Mouse (Mus musculus) kidney, postnatal 4 days (tissue): Measurements from ENCODE around the gene C8g.

Source experiments
- DNase-seq, 2 experiments: peaks; one replicate each; pipeline ENCODE4 v3.0.0; 2021; ENCODE audit warnings: mixed read lengths in 2 of 2

Gene C8g

DNA sequence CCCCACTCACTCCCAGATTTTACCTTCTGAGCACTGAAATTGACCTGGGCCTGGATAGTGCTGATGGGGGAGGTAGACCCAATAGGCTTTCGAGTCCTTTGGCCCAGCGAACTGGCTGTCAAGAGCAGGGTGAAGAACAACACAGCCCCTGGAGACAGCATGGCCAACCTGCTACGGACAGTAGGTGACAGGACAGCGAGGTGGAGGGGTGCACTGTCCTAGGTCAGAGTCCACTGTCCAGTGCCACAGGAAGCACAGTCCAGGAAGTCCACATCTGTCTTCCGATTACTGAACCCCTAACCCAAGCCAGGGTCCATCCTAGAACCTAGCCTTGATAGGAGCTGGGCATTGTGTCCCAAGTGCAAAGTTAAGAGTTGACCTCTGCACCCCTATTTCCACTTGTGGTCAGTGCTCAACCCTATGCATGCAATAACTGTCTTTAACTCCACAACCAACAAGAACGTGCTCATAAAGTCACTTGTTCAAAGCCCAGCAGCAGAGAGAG, 1.4 kb downstream of the C8g start:
- no peak for DNase-seq

DNA sequence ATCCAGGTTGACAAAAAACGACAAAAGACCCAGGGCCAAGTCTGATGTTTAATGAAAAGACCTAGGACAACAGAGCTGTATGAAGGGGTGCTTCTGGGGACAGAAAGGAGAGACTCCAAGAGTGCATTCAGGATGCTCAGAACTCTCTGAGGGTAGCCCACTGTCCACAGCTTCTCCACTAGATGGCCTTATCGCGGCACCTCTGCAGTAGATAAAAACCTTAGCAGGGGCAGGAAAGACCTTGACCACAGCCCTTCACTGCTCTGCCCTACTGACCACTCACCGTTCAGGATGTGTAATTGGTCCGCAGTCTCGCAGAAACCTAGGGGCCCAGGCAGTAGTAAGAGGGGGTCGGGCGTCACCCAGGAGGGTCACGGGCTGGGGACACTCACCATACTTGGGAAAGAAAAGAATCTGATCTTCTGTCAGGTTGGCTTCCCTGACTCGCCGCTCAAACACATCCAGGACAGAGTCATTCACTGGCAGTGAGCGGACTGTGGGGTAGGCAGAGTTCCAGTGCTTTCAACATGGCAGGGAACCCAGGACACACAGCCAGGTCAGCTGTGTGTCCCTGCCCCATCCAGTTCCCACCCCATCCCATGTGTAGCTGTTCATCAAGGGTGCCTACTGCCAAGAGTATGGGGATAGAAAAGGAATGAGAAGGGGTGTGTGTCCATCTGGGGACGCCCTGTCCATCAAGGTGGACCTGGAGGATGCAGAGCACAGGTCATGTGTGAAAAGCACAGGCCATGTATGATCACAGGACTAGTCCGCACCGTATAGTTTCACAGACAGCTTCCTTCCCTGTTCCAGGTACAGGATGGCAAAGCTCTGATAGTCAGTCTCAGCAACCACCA, 2.7 kb downstream of the C8g start:
- DNase-seq, result no peak

DNA sequence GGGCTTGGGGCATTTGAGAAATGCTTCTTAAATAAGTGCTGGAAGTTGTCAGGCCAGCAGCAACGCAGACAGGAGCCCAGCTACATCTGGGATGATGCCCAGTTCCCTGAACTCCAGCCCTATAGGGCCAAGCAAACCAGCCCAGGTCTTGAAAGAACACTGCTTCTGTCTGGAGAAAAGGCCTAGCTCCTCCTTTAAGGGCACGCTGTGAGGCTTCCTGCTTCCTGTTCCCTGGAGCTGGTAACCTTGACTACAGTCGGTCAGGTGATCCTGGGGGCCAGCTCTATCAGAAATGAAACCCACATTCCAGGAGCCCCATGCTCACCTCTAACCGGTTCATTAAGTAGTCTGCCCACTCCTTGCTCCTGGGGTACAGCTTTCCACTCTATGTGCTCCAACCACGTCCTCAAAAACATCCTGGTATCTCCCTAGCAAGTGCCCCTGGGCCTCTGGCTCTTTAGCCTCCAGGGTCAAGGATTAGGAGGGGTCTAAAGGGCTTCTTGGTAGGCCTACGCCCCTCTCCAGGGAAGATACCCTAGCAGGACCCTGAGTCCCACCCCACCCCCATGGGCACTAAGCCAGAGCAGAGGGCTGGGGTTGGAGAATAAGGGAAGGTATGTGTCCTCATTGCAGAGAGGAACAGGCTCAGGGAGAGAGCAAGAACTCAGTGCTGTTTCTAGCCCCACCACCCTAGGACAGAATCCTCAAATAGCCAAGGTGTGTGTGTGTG, 3.5 kb downstream of the C8g start:
- peak in 1 of 2 experiments; percentile 19 for DNase-seq

DNA sequence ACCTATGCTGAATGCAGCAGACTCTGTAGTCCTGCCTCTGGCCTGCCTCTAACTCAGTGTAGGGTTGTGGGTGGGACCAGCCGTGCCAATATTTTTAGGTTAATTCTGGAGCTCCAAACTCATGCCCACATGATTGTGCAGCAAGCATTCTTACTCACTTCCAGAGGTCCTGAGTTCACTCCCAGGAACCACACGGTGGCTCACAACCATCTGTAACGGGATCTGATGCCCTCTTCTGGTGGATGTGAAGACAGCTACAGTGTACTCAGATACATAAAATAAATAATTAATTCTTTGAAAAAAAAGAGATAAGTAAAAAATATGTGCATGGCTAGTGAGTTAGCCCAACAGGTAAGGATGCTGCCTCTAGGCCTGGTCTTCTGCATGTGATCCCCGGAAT, 5.1 kb downstream of the C8g start:
- peak in 1 of 2 experiments; percentile 47 for DNase-seq

DNA sequence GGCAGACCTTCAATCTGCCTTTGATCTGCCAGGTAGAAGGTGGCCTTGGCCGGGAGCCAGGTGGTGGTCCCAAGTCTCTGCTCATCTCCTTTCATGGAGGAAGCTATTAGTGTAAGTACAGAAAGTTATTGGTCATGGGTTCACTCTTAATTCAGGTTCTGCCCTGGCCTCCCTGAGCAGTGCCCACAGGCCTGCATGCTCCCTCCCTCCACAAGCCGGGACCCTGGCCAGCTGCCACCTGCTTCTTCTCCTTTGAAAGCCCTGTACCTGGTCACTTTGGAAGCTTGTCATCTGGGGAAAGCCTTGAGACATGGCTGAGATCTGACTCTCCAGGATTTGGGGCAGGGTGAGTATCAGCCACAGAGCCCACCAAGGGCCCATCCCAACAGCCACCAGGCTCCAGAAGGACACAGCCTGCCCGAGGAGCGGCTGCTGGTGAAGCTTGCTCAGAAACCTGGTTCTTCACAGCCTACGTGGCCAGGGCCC, 8.0 kb downstream of the C8g start, which contains the start of gene Lcn12:
TSS of gene Lcn12 (minus strand) at position 436 of the 486 bp plus-strand sequence.
- DNase-seq, result no peak

DNA sequence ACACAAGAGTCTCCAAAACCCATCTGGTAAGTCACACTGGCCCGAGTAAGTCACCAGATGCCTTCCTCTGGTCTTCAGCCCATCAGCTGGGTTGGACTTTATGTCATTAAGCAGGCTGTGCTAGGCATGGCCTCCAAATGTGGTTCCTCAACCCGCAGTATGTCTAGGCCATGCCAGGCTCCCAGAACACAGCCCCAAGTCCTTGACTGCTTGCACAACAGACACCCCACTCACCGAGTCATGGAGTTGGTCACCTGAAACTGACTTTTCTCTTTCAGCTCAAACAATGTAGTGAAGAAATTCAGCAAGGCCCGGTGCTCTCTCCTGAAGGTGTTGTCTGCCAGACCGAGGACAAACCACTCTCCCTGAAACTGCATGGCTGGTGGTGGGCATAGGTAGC, 8.5 kb downstream of the C8g start:
- no peak for DNase-seq

DNA sequence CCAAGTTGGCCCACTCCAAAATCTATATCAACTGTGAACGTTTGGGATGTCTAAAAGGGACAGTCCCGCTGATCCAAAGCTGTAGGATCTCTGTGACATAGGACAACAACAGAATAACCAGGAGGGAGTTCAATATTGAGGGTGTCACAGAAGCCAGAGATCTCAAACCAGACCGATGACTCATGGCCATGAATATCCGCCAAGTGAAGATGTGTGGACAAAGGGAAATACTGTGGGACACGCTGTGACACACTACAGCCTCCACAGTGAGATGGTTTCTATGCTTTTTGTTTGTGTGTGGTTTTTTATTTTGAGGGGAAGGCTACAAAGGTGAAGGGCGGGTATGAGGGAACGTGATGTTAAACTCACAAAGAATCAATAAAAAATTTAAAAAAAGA, 12.8 kb downstream of the C8g start:
- no peak for DNase-seq

DNA sequence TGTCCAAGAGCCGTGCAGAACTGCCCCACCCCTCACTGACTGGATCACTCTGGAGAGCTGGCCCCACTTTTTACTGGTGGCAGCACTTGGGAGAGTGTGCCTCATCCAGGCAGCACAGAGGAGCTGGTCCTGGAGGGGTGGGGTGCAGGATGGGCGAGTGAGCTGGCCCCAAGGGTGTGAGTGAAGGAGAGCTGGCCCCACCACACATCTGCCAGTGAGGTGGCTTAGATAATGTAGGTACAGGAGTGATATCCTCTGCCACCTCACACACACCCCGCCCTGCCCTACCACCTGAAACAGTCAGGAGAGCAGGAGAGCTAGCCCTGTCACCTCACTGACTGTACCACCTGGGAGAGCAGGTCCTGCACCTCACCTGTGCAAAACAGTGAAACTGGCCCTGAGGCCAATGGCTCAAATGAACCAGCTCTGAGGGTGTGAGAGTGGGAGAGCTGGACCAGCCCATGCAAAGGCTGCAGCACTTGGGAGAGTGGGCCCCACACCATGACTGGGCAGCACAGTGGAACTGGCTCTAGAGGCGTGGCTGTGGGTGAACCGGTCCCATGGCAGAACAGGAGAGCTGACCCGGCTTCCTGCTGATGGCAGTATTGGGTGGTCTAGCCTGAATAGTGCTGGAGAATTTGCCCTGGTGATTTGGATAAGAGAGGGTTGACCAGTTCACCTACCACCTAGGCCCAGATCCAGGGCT, 13.4 kb downstream of the C8g start:
- no peak for DNase-seq

DNA sequence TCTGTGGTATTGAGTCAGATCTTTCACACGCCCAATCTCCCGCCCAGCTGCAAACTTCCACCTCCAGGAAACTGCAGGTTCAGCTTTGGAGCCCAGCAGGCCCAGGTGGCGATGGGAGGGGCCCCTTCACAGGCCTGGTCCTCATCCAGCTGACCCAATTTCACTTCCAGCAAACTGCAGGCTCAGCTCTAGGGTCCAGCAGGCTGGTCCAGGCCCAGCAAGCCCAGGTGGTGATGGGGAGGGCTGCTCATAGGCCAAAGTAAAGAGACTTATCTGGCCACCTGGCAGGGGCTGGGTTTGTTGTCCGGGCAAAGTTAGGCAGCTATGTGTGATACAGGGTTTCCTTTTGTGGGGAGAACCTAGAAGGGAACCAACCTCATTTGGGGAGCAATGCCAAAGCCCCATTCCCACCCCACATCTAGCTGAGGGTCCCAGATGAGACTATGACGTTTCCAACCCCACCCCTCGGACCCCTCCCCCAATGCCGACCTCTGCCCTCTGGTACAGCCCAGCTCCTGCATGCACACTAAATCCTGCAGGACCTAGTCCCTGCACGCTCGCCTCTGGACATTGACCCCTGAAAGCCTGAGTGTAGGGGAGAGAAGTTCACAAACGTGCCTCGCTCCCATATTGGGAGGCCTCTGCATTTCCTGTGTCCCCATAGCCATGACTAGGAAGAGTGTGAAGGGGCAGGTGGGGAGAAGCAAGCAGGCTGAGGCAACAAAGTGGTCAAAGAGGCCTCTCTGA, 16.4 kb downstream of the C8g start:
- peak in 1 of 2 experiments; percentile 28 for DNase-seq

DNA sequence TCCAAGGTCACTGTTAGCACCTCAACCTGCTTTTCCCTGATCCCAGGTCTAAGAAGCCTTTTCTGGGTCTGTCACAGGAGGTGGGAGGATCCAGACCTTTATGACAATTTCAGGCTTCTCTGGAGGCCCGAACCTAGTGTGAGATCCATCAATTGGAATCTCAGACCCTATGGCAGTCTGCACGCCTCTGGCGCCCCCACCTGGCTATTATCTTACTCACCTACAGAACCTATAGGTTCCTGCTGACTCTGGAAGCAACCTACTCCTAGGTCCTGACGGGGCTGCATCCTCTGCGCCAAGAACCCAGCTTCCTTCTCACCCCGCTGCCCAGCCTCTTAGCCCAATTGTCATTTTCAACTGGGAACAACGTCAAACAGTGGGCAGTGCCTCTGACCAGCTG, 18.6 kb downstream of the C8g start:
- DNase-seq, result peak; percentile 53 to 67

DNA sequence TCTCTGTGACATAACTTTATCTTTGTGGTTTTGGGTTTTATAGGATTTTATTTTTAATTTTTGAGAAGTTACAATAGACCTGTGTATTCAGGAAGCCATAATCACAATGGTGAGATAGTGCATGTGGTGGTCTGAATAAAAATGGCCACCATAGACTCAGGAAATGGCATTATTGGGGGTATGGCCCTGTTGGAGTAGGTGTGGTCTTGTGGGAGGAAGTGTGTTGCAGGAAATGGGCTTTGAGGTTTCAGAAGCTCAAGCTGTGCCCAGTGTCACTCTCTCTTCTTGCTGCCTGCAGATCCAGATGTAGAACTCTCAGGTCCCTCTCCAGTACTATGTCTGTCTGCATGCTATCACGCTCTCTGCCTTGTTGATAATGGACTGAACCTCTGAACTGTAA, 21.0 kb downstream of the C8g start:
- DNase-seq, result no peak

DNA sequence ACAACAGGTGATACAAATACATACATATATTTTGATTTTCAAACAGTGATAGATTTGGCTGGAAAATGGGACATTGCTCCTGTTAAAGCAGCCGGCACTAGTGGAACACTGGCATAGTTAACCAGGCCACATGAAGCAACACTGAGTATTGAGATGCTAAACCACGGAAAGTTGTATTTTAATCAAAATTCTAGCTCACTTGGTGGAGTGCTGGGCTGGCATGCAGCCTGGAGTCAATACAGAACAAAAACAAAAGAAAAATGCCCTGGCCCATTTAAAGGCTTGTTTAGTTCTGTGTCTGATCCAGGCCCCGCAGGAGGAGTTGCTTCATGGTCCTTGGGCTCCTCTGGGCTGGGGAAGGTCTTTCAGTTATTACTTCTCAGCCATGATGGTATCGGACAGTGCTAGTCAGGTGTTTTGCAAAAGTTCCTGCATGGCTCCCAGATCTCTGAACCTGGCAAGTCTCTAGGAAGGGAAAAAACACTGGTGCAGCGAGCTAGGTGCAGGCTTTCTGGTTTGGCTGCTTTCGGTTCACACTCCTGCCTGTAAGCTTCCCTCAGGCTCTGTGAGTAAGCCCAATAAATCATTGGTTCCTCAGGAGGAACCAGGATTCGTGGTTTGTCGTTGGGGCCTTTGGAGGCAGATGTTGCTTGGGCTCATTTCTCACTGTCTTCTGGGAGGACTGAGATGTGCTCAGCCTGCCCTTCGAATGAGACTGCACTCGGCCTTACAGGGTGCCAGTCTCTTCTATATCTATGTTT, 21.8 kb downstream of the C8g start:
- DNase-seq, result no peak

DNA sequence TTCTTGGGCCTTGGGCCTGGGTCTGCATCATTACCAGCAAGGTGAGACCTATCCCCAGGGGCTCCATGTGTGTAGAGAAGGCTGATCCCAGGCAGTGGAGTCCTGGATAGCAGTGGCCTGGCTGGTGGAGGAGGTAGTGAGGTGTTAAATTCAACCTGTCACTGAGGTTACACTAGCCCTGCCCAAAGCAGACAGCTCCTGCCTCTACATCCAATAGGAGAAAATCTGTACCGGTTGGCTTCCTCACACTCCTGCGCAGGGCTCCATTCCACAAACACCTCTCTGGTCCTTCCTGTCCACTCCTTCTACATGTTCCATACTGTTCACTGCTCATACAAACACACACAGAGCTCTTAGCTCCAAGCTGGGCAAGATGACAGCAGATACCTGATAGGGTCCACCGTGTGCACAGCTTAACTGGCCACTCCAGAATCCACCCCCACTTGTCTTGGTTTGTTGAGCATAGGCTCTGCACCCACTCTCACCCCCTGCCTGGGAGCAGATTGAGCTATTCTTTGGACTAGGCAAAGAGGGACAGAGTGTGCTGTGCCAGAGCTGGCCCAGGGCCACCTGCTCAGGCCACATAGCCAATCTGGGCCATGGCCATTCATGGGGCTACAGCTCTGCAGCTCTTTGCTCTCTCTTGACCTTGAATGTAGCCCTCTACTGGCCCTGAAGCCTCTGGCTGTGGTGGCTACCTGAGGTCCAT, 23.4 kb downstream of the C8g start:
- DNase-seq, result no peak

DNA sequence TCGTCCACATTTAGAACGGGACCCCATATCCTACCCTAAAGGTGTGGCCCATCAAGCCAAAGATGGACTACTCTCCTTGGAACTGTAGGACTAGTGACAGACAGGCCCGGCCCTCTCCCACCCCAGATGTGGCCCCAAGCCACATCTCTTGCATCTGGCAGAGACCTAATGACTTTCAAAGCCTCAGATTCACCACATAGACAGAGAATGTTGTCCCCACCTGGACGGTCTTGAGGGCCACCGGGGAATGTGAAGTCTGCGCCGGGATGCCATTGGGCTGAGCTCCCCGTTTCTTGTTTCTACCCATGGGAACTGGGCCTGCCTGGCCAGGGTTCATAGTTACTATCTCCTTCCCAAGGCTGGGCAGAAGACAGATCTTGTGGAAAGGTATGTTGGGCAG, 24.0 kb downstream of the C8g start:
- DNase-seq, result no peak

DNA sequence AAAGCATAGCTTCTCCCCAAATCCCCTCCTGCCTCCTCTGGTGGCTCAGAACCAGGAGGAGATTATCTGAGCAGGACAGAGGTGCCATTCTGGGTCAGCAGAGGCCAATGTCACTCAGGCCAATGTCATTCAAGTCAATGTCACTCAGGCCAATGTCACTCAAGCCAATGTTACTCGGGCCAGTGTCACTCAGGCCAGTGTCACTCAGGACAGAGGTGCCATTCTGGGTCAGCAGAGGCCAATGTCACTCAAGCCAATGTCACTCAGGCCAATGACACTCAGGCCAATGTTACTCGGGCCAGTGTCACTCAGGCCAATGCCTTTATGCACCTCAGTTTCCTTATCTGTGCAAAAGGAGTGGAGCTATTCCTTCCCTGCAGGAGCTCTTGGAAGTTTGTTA, 29.0 kb downstream of the C8g start:
- no peak for DNase-seq

DNA sequence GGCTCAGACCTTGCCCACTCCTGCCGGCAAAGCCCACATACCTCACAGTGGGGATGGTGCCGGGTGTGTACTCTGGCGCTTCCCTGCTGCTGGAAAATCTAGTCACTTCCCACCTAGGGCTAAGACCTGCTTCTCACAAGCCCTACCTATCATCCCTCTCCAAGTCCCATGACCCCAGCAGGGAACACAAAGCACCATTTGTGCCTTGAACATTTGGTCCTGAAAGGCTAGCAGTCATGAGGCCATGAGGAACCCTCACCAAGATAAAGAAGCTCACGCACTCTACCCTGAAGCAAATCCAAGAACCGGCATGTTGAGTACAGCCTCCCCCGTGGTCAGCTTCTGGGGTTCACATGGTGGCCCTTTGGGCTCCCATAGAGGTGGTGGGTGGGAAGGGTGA, 31.6 kb downstream of the C8g start, which contains the start of gene Ptgds:
TSS of gene Ptgds (minus strand) at position 78 of the 400 bp plus-strand sequence.
- DNase-seq, result no peak

DNA sequence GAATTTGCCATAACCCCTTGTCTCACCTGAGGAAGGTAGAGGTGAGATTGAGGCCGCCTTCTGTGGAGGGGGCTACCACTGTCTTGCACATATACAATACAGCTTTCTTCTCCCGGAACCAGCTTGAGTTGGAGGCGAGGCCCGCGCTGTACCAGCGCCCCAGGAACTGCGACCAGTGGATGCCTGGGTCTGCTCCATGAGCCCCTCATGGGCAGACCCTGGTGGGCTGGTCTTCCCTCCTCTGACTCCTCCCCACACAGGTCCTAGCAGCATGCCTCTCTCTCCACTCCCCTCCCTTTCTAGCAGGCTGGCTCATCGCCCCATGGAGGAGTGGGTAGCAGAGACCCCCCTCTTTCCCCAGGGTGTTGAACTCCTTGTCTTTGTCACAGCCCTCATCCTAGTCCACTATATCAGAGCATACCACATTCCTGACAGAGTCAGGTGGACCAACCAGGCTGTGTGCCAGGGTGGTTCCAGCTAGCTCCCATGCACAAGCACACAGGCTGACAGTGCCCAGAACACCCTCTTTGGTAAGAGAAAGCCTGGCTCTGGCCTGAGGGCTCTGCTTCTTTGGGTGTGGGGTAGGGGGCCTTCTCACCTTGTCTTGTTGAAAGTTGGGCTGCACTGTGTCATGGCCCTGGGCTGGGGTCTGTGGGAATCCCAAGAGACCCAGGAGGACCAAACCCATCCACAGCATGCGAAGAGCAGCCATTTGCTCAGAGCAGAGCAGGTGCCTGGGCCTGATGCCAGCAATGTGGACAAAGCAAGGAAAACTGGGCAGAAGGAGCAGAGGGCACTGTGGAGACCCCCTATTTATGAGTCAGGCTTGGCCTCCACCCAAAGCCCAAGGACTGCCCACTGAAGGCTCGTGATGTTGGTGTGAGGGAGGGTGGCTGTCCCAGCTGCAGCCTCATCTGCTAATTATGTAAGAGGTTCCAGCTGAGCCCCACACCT, 32.3 kb downstream of the C8g start:
- peak; percentile 29 to 52 for DNase-seq

DNA sequence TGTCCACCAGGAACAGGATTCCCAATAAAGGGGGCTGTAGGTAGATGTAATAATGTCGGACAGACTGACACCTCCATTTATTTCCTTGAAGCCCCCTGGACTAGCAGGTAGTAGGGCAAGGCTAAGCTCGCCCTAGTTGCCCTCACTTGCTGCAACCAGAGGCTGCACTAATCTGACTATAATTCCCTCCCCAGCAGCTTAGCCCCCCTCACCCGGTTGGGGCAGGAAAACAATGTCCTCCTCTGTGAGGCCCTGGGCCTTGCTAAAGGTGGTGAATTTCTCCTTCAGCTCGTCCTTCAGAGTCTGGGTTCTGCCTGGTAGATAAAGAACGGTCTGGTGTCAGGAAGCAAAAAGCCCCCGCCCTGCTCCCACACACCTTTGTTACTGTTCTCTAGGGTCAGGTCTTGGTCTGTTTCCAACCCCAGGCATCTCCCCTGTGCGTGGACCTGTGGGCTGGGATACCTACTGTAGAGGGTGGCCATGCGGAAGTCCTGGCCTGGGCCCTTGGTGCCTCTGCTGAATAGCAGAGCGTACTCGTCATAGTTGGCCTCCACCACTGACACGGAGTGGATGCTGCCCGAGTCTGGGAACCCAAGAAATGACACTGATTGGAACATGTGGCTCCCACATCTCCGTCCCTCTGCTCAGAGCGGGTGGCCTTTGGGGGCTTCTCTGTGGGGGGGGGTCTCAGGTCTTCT, 33.8 kb downstream of the C8g start:
- DNase-seq, result no peak
